Mouse (Mus musculus) gastrocnemius, postnatal 4 days (tissue): ENCODE data around the gene Cntnap1. TPM values are rescaled to one million over a fixed set of nuclear protein-coding genes. Genes with fewer than 3 reads are reported as not detected.

ENCODE experiments used
- DNase-seq, 2 experiments: peaks; one replicate each; pipeline ENCODE4 v3.0.0; 2021 to 2022; ENCODE audit warnings: low spot score in 2 of 2, mixed read lengths in 2 of 2
- total RNA-seq, 2 experiments: library from RNA; stranded (reverse); gene quantifications; 2 replicates each; pipeline ENCODE4 v1.2.3; 2021

Gene Cntnap1
- total RNA-seq, 2 experiments from 2014 or later: 3.2 to 4.1 TPM

GRCm38 (mm10) chr11:101211970-101212369, 41.6 kb downstream of the Cntnap1 start:
- no peak for DNase-seq

GRCm38 (mm10) chr11:101216936-101217335, 46.6 kb downstream of the Cntnap1 start:
- no peak for DNase-seq

- no peak for DNase-seq
Measured at GRCm38 (mm10) chr11:101218436-101219055, 48.2 kb downstream of the Cntnap1 start.

GRCm38 (mm10) chr11:101220853-101221252, 50.5 kb downstream of the Cntnap1 start:
- DNase-seq: no peak

- DNase-seq: no peak
Measured at GRCm38 (mm10) chr11:101221306-101221986, 51.1 kb downstream of the Cntnap1 start.

GRCm38 (mm10) chr11:101224337-101224736, 54.0 kb downstream of the Cntnap1 start:
- no peak for DNase-seq

- DNase-seq: no peak
Measured at GRCm38 (mm10) chr11:101225331-101226064, 55.2 kb downstream of the Cntnap1 start.

- DNase-seq: peak; percentile 77 to 88
Measured at GRCm38 (mm10) chr11:101226065-101226701, 55.9 kb downstream of the Cntnap1 start, which contains the start of gene Ezh1. Gene Ezh1, minus strand, starts transcription at chr11:101226463.

- peak in 1 of 2 experiments; percentile 64 for DNase-seq
Measured at GRCm38 (mm10) chr11:101229361-101229900, 59.1 kb downstream of the Cntnap1 start.

- DNase-seq: peak in 1 of 2 experiments; percentile 65
Measured at GRCm38 (mm10) chr11:101230061-101230511, 59.8 kb downstream of the Cntnap1 start.

GRCm38 (mm10) chr11:101230526-101230925, 60.2 kb downstream of the Cntnap1 start:
- no peak for DNase-seq

GRCm38 (mm10) chr11:101230991-101231871, 60.9 kb downstream of the Cntnap1 start:
- peak in 1 of 2 experiments; percentile 73 for DNase-seq

GRCm38 (mm10) chr11:101232010-101232839, 61.9 kb downstream of the Cntnap1 start:
- DNase-seq: peak in 1 of 2 experiments; percentile 41

- no peak for DNase-seq
Measured at GRCm38 (mm10) chr11:101233240-101233639, 62.9 kb downstream of the Cntnap1 start.

GRCm38 (mm10) chr11:101234124-101234523, 63.8 kb downstream of the Cntnap1 start:
- DNase-seq: no peak

- DNase-seq: no peak
Measured at GRCm38 (mm10) chr11:101235429-101235828, 65.1 kb downstream of the Cntnap1 start.

GRCm38 (mm10) chr11:101236782-101237181, 66.5 kb downstream of the Cntnap1 start:
- no peak for DNase-seq

GRCm38 (mm10) chr11:101238071-101238647, 67.8 kb downstream of the Cntnap1 start:
- DNase-seq: peak in 1 of 2 experiments; percentile 40
